ENCODE assay signal across 8 mouse cellular contexts in the genomic region with DNA sequence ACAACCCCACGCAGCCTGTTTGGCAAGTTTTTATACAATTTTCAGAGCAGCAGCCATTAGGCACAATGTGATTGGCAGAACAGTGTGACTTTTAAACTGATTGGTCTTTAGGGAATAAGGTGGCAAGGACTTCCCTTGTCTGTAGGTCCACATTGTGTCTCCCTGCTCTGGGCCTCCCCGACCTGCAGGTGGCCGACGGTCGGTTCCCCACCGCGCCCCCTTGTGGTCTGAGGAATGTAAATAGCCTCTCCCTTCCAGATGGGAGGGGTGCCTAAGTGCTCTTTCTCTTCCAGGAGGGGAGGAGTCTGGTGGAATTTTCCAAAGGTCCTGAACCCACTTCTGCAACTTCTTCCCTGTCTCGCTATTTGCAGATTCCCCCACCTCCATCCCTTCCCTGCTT. TPM values are rescaled to one million over a fixed set of nuclear protein-coding genes. Genes with fewer than 3 reads are reported as not detected.
DNase-seq lines count a peak whose midpoint lies in the region; ATAC-seq and TF ChIP-seq lines count a peak whose summit lies in the region.
"Not testable (repeated sequence)": the region's sequence is repeated elsewhere in the genome, so short reads cannot be mapped to it uniquely, and the experiment has no call there.

No protein-coding gene starts in this region.

- H3K27ac ChIP-seq in forebrain, postnatal 0 days (ENCODE audit: low read depth, low read length): not testable (repeated sequence)

- not testable (repeated sequence) for H3K4me1 ChIP-seq in forebrain, postnatal 0 days (ENCODE audit: insufficient read depth)

- DNase-seq in MEL-GATA-1-ER (ENCODE audit: extremely low read depth, low read depth): peak; percentile 31
- DNase-seq in cerebellum, adult 18-20 months: peak; percentile 40 to 57
- peak; percentile 58 for DNase-seq in forebrain, postnatal 0 days
- peak; percentile 73 to 78 for DNase-seq in layer of hippocampus, postnatal 10 days (ENCODE audit: low spot score in 2 of 2)
- DNase-seq in lung, postnatal 14 days: peak; percentile 82
- peak; percentile 61 for DNase-seq in right cerebral cortex, adult 18-20 months
- DNase-seq in thymus, postnatal 14 days: peak; percentile 82

- WGBS in forebrain, postnatal 0 days: 8% methylated on average over 8 of the region's 8 CpGs

- H3K36me3 ChIP-seq in forebrain, postnatal 0 days (ENCODE audit: insufficient read depth): not testable (repeated sequence)

- not testable (repeated sequence) for H3K27me3 ChIP-seq in forebrain, postnatal 0 days (ENCODE audit: insufficient read depth, low read length)

- peak; percentile 78 for TF ChIP-seq CTCF in forebrain, postnatal 0 days (IDR thresholded peaks at IDR 0.05; ENCODE audit: low read depth)

- ATAC-seq in forebrain, postnatal 0 days: not testable (repeated sequence)
- peak; percentile 58 to 63; a peak in 3 of 4 replicates for ATAC-seq in hematopoietic stem cell, adult 5-6 weeks (replicated peaks in 1 of 2; ENCODE audit: insufficient read depth in 1 of 2, low FRiP score in 2 of 2, low TSS enrichment in 1 of 2, low read depth in 1 of 2, poor library complexity in 2 of 2, severe bottlenecking in 2 of 2)

- H3K4me2 ChIP-seq in forebrain, postnatal 0 days (ENCODE audit: low read depth): not testable (repeated sequence)

- H3K4me3 ChIP-seq in forebrain, postnatal 0 days (ENCODE audit: low read depth, low read length): not testable (repeated sequence)

- not testable (repeated sequence) for H3K9me3 ChIP-seq in forebrain, postnatal 0 days (ENCODE audit: low read length)

- H3K9ac ChIP-seq in forebrain, postnatal 0 days: not testable (repeated sequence)

RNA-seq across cellular contexts. Expression of a gene that starts 52.5 kb away (rescaled TPM):
- total RNA-seq in forebrain, postnatal 0 days (2014; rRNA removed): 8.6 and 17.2 TPM in 2 replicates
- polyA plus RNA-seq in forebrain, postnatal 0 days (2015; fragmentation: Nextera tagmentation; extraction: Ambion mirVana): 17.8 and 28.2 TPM in 2 replicates
- total RNA-seq in hematopoietic stem cell, adult 5-6 weeks (2017): 7.7 and 10.4 TPM in 2 replicates
- 10 to 100 TPM; 18.6 to 20.6 TPM for total RNA-seq in layer of hippocampus, postnatal 10 days (2021)

RNA-seq across cellular contexts. Expression of a gene that starts 59.3 kb away (rescaled TPM):
- total RNA-seq in forebrain, postnatal 0 days (2014; rRNA removed): 54.8 and 75.5 TPM in 2 replicates
- 46.2 and 55.1 TPM in 2 replicates for polyA plus RNA-seq in forebrain, postnatal 0 days (2015; fragmentation: Nextera tagmentation; extraction: Ambion mirVana)
- total RNA-seq in hematopoietic stem cell, adult 5-6 weeks (2017): 3.7 and 7.1 TPM in 2 replicates
- 10 to 100 TPM; 60.6 to 65.2 TPM for total RNA-seq in layer of hippocampus, postnatal 10 days (2021)

Comparison
In these comparisons a context has a peak if more than half of its experiments do, and no peak if none do; other contexts are left out.
1. DNase-seq: peak in every context shown above with its lines; median percentile 82 in lung, postnatal 14 days; 82 in thymus, postnatal 14 days; 76 in layer of hippocampus, postnatal 10 days; 61 in right cerebral cortex, adult 18-20 months; 58 in forebrain, postnatal 0 days; 48 in cerebellum, adult 18-20 months; 31 in MEL-GATA-1-ER.